Mouse (Mus musculus) gastrocnemius, postnatal 14 days (tissue): Measurements from ENCODE around the gene Spin2e. TPM values are rescaled to one million over a fixed set of nuclear protein-coding genes. Genes with fewer than 3 reads are reported as not detected.
"Not testable (repeated sequence)": the region's sequence is repeated elsewhere in the genome, so short reads cannot be mapped to it uniquely, and the experiment has no call there.

Source experiments
- DNase-seq: peaks from one replicate; pipeline ENCODE4 v3.0.0; 2021; ENCODE audit warnings: mixed read lengths
- intact Hi-C: fragments of 180-260 bp; cut with DNase I; formaldehyde crosslinking; loops from one replicate; pipeline ENCODE4 v1.15.1; 2025; ENCODE audit warnings: low total_unique reads
- long read RNA-seq, 2 experiments: library from polyadenylated mRNA; stranded (forward); transcript quantifications; one replicate each; pipeline ENCODE4 v2.0.0; 2021
- total RNA-seq, 2 experiments: library from RNA; stranded (reverse); gene quantifications; 2 replicates each; pipeline ENCODE4 v1.2.3; 2021

Spin2e gene
- total RNA-seq: not detected
- long read RNA-seq, experiment 1: 0 reads
- long read RNA-seq, experiment 2: 0 reads

GRCm38 (mm10) chrX:31618820-31619219 lies at the start of gene Spin2e:
Gene Spin2e, minus strand, starts transcription at chrX:31618920.
- DNase-seq, intact Hi-C loops: not testable (repeated sequence)

- intact Hi-C loops, DNase-seq: not testable (repeated sequence)
Observed at GRCm38 (mm10) chrX:31574183-31574582, 44.5 kb downstream of the Spin2e start, which contains the start of gene Gm21883. Gene Gm21883, minus strand, starts transcription at chrX:31574283.

Other genes starting within 250 kb of the Spin2e start
- gene Btbd35f19, start 235.0 kb downstream of the Spin2e start, total RNA-seq: not detected
- not detected for gene Gm21883, start 44.6 kb downstream of the Spin2e start, total RNA-seq
- not detected for gene Btbd35f25, start 98.2 kb upstream of the Spin2e start, total RNA-seq